In genomic region chr6:88236513-88236912, GRCm38 (mm10) we compare ENCODE assay signal across 10 mouse cellular contexts. TPM values are rescaled to one million over a fixed set of nuclear protein-coding genes. Genes with fewer than 3 reads are reported as not detected.
DNase-seq lines count a peak whose midpoint lies in the region; ATAC-seq lines count a peak whose summit lies in the region.
"Had no signal": no experiment of that assay in that cellular context is flagged by ENCODE, and none has a peak within 500 bp of the region (broad histone marks: within the 10 kb centered on the region; RNA-seq: fewer than 3 reads in every experiment).

No protein-coding gene starts in this region.

- peaks cover 11 to 15% of the 10 kb centered on the region in 2 experiments for H3K4me1 ChIP-seq in heart, embryonic 14.5 days (ENCODE audit: control insufficient read depth in 2 of 2, insufficient read depth in 2 of 2, low read length in 2 of 2)
- H3K4me1 ChIP-seq in embryonic facial prominence, embryonic 15.5 days = peaks cover 9% of the 10 kb centered on the region

- peaks cover 28% of the 10 kb centered on the region for H3K27me3 ChIP-seq in heart, embryonic 14.5 days (ENCODE audit: control insufficient read depth, insufficient read depth, low read length)
- H3K27me3 ChIP-seq in embryonic facial prominence, embryonic 15.5 days = peaks cover 12% of the 10 kb centered on the region

- ATAC-seq in heart, embryonic 14.5 days (ENCODE audit: insufficient number of reproducible peaks, insufficient read depth, low FRiP score, low read depth) = no peak
- no peak for ATAC-seq in embryonic facial prominence, embryonic 15.5 days (ENCODE audit: insufficient number of reproducible peaks, low FRiP score, low TSS enrichment, low read depth)
- ATAC-seq in granulocyte monocyte progenitor cell, adult 5-6 weeks (replicated peaks; ENCODE audit: poor library complexity, severe bottlenecking) = no peak

- 10% methylated on average over 7 of the region's 7 CpGs for WGBS in heart, embryonic 14.5 days
- WGBS in embryonic facial prominence, embryonic 15.5 days = 23% methylated on average over 7 of the region's 7 CpGs

- H3K27ac ChIP-seq in heart, embryonic 14.5 days (replicated peaks in 1 of 2; ENCODE audit: control insufficient read depth in 1 of 2, insufficient read depth in 1 of 2, low read depth in 2 of 2, low read length in 2 of 2) = no peak overlapping the region
- H3K27ac ChIP-seq in embryonic facial prominence, embryonic 15.5 days (replicated peaks) = no peak overlapping the region
- H3K27ac ChIP-seq: liver, embryonic 15.5 days had no signal

- H3K9me3 ChIP-seq in heart, embryonic 14.5 days (ENCODE audit: control insufficient read depth, low read length) = no peaks in the 10 kb centered on the region
- H3K9me3 ChIP-seq in embryonic facial prominence, embryonic 15.5 days (replicated peaks) = no peaks in the 10 kb centered on the region
- H3K9me3 ChIP-seq: liver, embryonic 15.5 days had no signal

- intact Hi-C loops in heart, postnatal 25 days (cut with DNase I) = no loop called here

- H3K4me3 ChIP-seq in heart, embryonic 14.5 days (ENCODE audit: control insufficient read depth in 1 of 2, insufficient read depth in 1 of 2, low read depth in 1 of 2, low read length in 2 of 2) = no peak overlapping the region
- no peak overlapping the region for H3K4me3 ChIP-seq in embryonic facial prominence, embryonic 15.5 days (replicated peaks)
- H3K4me3 ChIP-seq: liver, embryonic 15.5 days had no signal

- no peaks in the 10 kb centered on the region for H3K36me3 ChIP-seq in heart, embryonic 14.5 days (ENCODE audit: control insufficient read depth, insufficient read depth, low read length)
- H3K36me3 ChIP-seq in embryonic facial prominence, embryonic 15.5 days = no peaks in the 10 kb centered on the region
- H3K36me3 ChIP-seq: liver, embryonic 15.5 days had no signal

- H3K4me2 ChIP-seq in heart, embryonic 14.5 days (ENCODE audit: low read length) = peak overlapping the region; percentile 57
- H3K4me2 ChIP-seq in embryonic facial prominence, embryonic 15.5 days (replicated peaks) = peak overlapping the region; percentile 29; the same call in 1 of the 2 replicates
- H3K4me2 ChIP-seq: liver, embryonic 15.5 days had no signal

- 0 out of 2 replicates have a peak overlapping the region, but pooled peaks have one; percentile 54 for H3K9ac ChIP-seq in heart, embryonic 14.5 days (ENCODE audit: low read length)
- no peak overlapping the region for H3K9ac ChIP-seq in embryonic facial prominence, embryonic 15.5 days
- H3K9ac ChIP-seq: liver, embryonic 15.5 days had no signal

- DNase-seq in heart, postnatal 25 days (ENCODE audit: low spot score) = no peak
- DNase-seq in ES-CJ7 (ENCODE audit: low read depth, low spot score) = peak; percentile 14
- peak; percentile 14 for DNase-seq in lung, postnatal 25 days (ENCODE audit: low spot score)
- no peak for DNase-seq in adrenal gland, postnatal 25 days
- DNase-seq in ovary, postnatal 10 days (ENCODE audit: low spot score) = no peak

RNA-seq across cellular contexts. Expression of gene Dnajb8, which starts 14.4 kb away (rescaled TPM):
- polyA plus RNA-seq in heart, embryonic 14.5 days (2014; fragmentation: Nextera tagmentation; extraction: Ambion mirVana) = not detected in 2 replicates
- not detected for total RNA-seq in heart, postnatal 25 days (2021)
- not detected in 2 replicates for polyA plus RNA-seq in embryonic facial prominence, embryonic 15.5 days (2015; fragmentation: Nextera tagmentation; extraction: Ambion mirVana)
- total RNA-seq in granulocyte monocyte progenitor cell, adult 5-6 weeks (2014; fragmentation: Nextera tagmentation) = not detected in 2 replicates
- total RNA-seq in granulocyte monocyte progenitor cell, adult 5-6 weeks (2017) = not detected in 2 replicates
- total RNA-seq in adrenal gland, postnatal 25 days (2021) = not detected in 2 replicates
- polyA plus RNA-seq: kidney, embryonic 14.5 days; liver, embryonic 15.5 days had no signal

RNA-seq across cellular contexts. Expression of gene Gata2, which starts 42.8 kb away (rescaled TPM):
- 12.5 and 18.6 TPM in 2 replicates for polyA plus RNA-seq in heart, embryonic 14.5 days (2014; fragmentation: Nextera tagmentation; extraction: Ambion mirVana)
- 10 to 100 TPM; 17.0 to 19.8 TPM for total RNA-seq in heart, postnatal 25 days (2021)
- 43.8 and 56.3 TPM in 2 replicates for polyA plus RNA-seq in embryonic facial prominence, embryonic 15.5 days (2015; fragmentation: Nextera tagmentation; extraction: Ambion mirVana)
- 21.0 and 27.1 TPM in 2 replicates for total RNA-seq in granulocyte monocyte progenitor cell, adult 5-6 weeks (2014; fragmentation: Nextera tagmentation)
- total RNA-seq in granulocyte monocyte progenitor cell, adult 5-6 weeks (2017) = 3.2 and 6.4 TPM in 2 replicates
- 25.6 and 37.7 TPM in 2 replicates for total RNA-seq in adrenal gland, postnatal 25 days (2021)

Comparison
In these comparisons a context has a peak if more than half of its experiments do, and no peak if none do; other contexts are left out.
1. DNase-seq: peak in ES-CJ7 (single experiment) and lung, postnatal 25 days (single experiment); none in heart, postnatal 25 days (single experiment), adrenal gland, postnatal 25 days (single experiment) and ovary, postnatal 10 days (single experiment).